Mouse (Mus musculus) midbrain, embryonic 10.5 days (tissue): ENCODE data around the gene Plekhb2. TPM values are rescaled to one million over a fixed set of nuclear protein-coding genes. Genes with fewer than 3 reads are reported as not detected.

ENCODE experiments used
- DNase-seq: peaks from one replicate; pipeline ENCODE4 v3.0.0-alpha.2; 2017; ENCODE audit warnings: low spot score
- H3K27ac ChIP-seq: fragments of 300-500 bp; sonication (generic); replicated peaks from 2 replicates; pipeline ENCODE4 v1.5.1; 2016; ENCODE audit warnings: mild to moderate bottlenecking
- H3K27me3 ChIP-seq: fragments of 300-500 bp; sonication (generic); 2 replicates; pipeline ENCODE4 v1.6.1; 2016; ENCODE audit warnings: low read depth, mild to moderate bottlenecking; ENCODE audit not compliant: poor library complexity, severe bottlenecking
- H3K36me3 ChIP-seq: fragments of 300-500 bp; sonication (generic); 2 replicates; pipeline ENCODE4 v1.6.1; 2016; ENCODE audit warnings: mild to moderate bottlenecking, moderate library complexity
- H3K4me1 ChIP-seq: fragments of 300-500 bp; sonication (generic); 2 replicates; pipeline ENCODE4 v1.6.1; 2016
- H3K4me3 ChIP-seq: fragments of 300-500 bp; sonication (generic); 2 replicates; pipeline ENCODE4 v1.5.1; 2016; ENCODE audit warnings: mild to moderate bottlenecking, moderate library complexity
- H3K9me3 ChIP-seq: fragments of 300-500 bp; sonication (generic); replicated peaks from 2 replicates; pipeline ENCODE4 v1.6.1; 2016; ENCODE audit warnings: mild to moderate bottlenecking
- WGBS: fragments of 180-500 bp; shearing (Covaris S2); methylation state at CpG from one replicate; pipeline ENCODE4 v1.1.7; 2016; 5-methylcytosine and 5-hydroxymethylcytosine counted together
- polyA plus RNA-seq: library from polyadenylated mRNA; unstranded; fragments of >200 nt; fragmentation: Nextera tagmentation; extraction: Ambion mirVana; gene quantifications from 2 replicates; pipeline ENCODE4 v1.2.1, GENCODE M21; 2016

The Plekhb2 gene
- polyA plus RNA-seq, 1 experiment from 2014 or later: 50.8 TPM

- Histone ChIP-seq H3K4me3 (no peak overlapping the region), H3K4me1 (no peaks in the 10 kb centered on the region), H3K27ac (no peak overlapping the region), H3K36me3 (no peaks in the 10 kb centered on the region), H3K27me3 (no peaks in the 10 kb centered on the region), H3K9me3 (no peaks in the 10 kb centered on the region)
- WGBS: 63% methylated on average over 14 of the region's 14 CpGs
- peak; percentile 48 for DNase-seq
Measured at GRCm38 (mm10) chr1:34891559-34892289, 41.9 kb downstream of the Plekhb2 start.

GRCm38 (mm10) chr1:34892466-34892865 is 42.7 kb downstream of the Plekhb2 start:
- H3K27me3 ChIP-seq: no peaks in the 10 kb centered on the region
- H3K27ac ChIP-seq: no peak overlapping the region
- DNase-seq: no peak
- WGBS: 96% methylated on average over 3 of the region's 3 CpGs
- H3K36me3 ChIP-seq: no peaks in the 10 kb centered on the region
- H3K4me3 ChIP-seq: no peak overlapping the region
- no peaks in the 10 kb centered on the region for H3K4me1 ChIP-seq
- no peaks in the 10 kb centered on the region for H3K9me3 ChIP-seq

- no peak overlapping the region for H3K4me3 ChIP-seq
- no peaks in the 10 kb centered on the region for H3K36me3 ChIP-seq
- no peaks in the 10 kb centered on the region for H3K27me3 ChIP-seq
- no peak for DNase-seq
- 86% methylated on average over 4 of the region's 4 CpGs for WGBS
- no peak overlapping the region for H3K27ac ChIP-seq
- H3K9me3 ChIP-seq: no peaks in the 10 kb centered on the region
- no peaks in the 10 kb centered on the region for H3K4me1 ChIP-seq
Measured at GRCm38 (mm10) chr1:34893331-34893730, 43.6 kb downstream of the Plekhb2 start.

GRCm38 (mm10) chr1:34893831-34894230 is 44.1 kb downstream of the Plekhb2 start:
- DNase-seq: peak; percentile 11
- WGBS: 84% methylated on average over 6 of the region's 6 CpGs

GRCm38 (mm10) chr1:34896102-34896501 is 46.3 kb downstream of the Plekhb2 start:
- Histone ChIP-seq H3K9me3 (no peaks in the 10 kb centered on the region), H3K4me3 (no peak overlapping the region), H3K27me3 (no peaks in the 10 kb centered on the region), H3K27ac (no peak overlapping the region), H3K4me1 (no peaks in the 10 kb centered on the region), H3K36me3 (no peaks in the 10 kb centered on the region)
- 90% methylated on average over 5 of the region's 5 CpGs for WGBS
- no peak for DNase-seq

More at GRCm38 (mm10) chr1:34893831-34894230, 44.1 kb downstream of the Plekhb2 start:
- Histone ChIP-seq H3K36me3 (no peaks in the 10 kb centered on the region), H3K4me3 (no peak overlapping the region), H3K9me3 (no peaks in the 10 kb centered on the region), H3K27me3 (no peaks in the 10 kb centered on the region), H3K27ac (no peak overlapping the region), H3K4me1 (no peaks in the 10 kb centered on the region)

GRCm38 (mm10) chr1:34896898-34897297 is 47.1 kb downstream of the Plekhb2 start:
- peak; percentile 22 for DNase-seq
- Histone ChIP-seq H3K27ac (no peak overlapping the region), H3K27me3 (no peaks in the 10 kb centered on the region), H3K9me3 (no peaks in the 10 kb centered on the region), H3K36me3 (no peaks in the 10 kb centered on the region), H3K4me1 (no peaks in the 10 kb centered on the region), H3K4me3 (no peak overlapping the region)
- whole genome bisulfite sequencing: 74% methylated on average over 4 of the region's 4 CpGs

GRCm38 (mm10) chr1:34928656-34929055 is 78.9 kb downstream of the Plekhb2 start:
- no peak for DNase-seq
- no peaks in the 10 kb centered on the region for H3K4me1 ChIP-seq
- WGBS: 92% methylated on average over 15 of the region's 15 CpGs
- no peaks in the 10 kb centered on the region for H3K36me3 ChIP-seq
- H3K27me3 ChIP-seq: no peaks in the 10 kb centered on the region
- no peak overlapping the region for H3K27ac ChIP-seq
- no peak overlapping the region for H3K4me3 ChIP-seq
- H3K9me3 ChIP-seq: peaks cover 43% of the 10 kb centered on the region

Other genes starting within 250 kb of the Plekhb2 start
- 115 and 138 TPM in 2 replicates for gene Fam168b, start 6.9 kb upstream of the Plekhb2 start, polyA plus RNA-seq